Mouse (Mus musculus): ENCODE measurements at regions not wholly inside any gene's neighbourhood (a gene's known extent, or its start where the extent isn't known, plus 50 kb on each side); places are given as distances from the start of the nearest gene placed in this dataset.

GRCm38 (mm10) chr13:102295079-102295478 is 398.3 kb upstream of the Cd180 start:
- TF ChIP-seq CTCF (conservative IDR thresholded peaks at IDR 0.05; ENCODE audit: low read length) (no peak; the same call in 1 of the 2 replicates), NANOG (IDR thresholded peaks at IDR 0.05; ENCODE audit: borderline replicate concordance, low read length) (no peak)

Data from E14TG2a.4 (cell line).